Mouse (Mus musculus) liver, embryonic 11.5 days (tissue): ENCODE measurements around the gene Olfr862. TPM values are rescaled to one million over a fixed set of nuclear protein-coding genes. Genes with fewer than 3 reads are reported as not detected.

ENCODE experiments used
- ATAC-seq: fragments of 200-750 bp; cut with Nextera tagmentation; replicated peaks from 2 replicates; pipeline ENCODE4 v1.8.0; 2017; ENCODE audit warnings: moderate number of reproducible peaks, mild to moderate bottlenecking, moderate TSS enrichment, moderate library complexity; ENCODE audit not compliant: low FRiP score
- DNase-seq: peaks from one replicate; pipeline ENCODE4 v3.0.0-alpha.2; 2017; ENCODE audit warnings: low spot score
- H3K27ac ChIP-seq: fragments of 300-500 bp; sonication (generic); 2 replicates; pipeline ENCODE4 v1.5.1; 2014; ENCODE audit warnings: mild to moderate bottlenecking, low read depth, low read length, control low read depth
- H3K27me3 ChIP-seq: fragments of 300-500 bp; sonication (generic); replicated peaks from 2 replicates; pipeline ENCODE4 v1.6.1; 2014; ENCODE audit warnings: low read length, mixed read lengths; ENCODE audit not compliant: control insufficient read depth, insufficient read depth
- H3K36me3 ChIP-seq: fragments of 300-500 bp; sonication (generic); 2 replicates; pipeline ENCODE4 v1.6.1; 2014; ENCODE audit warnings: mild to moderate bottlenecking, low read length, moderate library complexity, mixed read lengths; ENCODE audit not compliant: control insufficient read depth, insufficient read depth
- H3K4me1 ChIP-seq: fragments of 300-500 bp; sonication (generic); replicated peaks from 2 replicates; pipeline ENCODE4 v1.6.1; 2014; ENCODE audit warnings: low read length, mixed read lengths; ENCODE audit not compliant: control insufficient read depth, insufficient read depth
- H3K4me2 ChIP-seq: fragments of 300-500 bp; sonication (generic); 2 replicates; pipeline ENCODE4 v1.6.1; 2014; ENCODE audit warnings: mild to moderate bottlenecking, control low read depth, moderate library complexity
- H3K4me3 ChIP-seq: fragments of 300-500 bp; sonication (generic); 2 replicates; pipeline ENCODE4 v1.5.1; 2014; ENCODE audit warnings: low read depth, low read length, control low read depth
- H3K9ac ChIP-seq: fragments of 300-500 bp; sonication (generic); 2 replicates; pipeline ENCODE4 v1.6.1; 2014; ENCODE audit warnings: low read depth, low read length, control low read depth
- H3K9me3 ChIP-seq: fragments of 300-500 bp; sonication (generic); 2 replicates; pipeline ENCODE4 v1.6.1; 2016; ENCODE audit warnings: low read length, inconsistent platforms, mixed read lengths; ENCODE audit not compliant: control insufficient read depth
- WGBS: fragments of 180-500 bp; shearing (Covaris S2); extraction: QIAGEN DNeasy Blood & Tissue Kit; methylation state at CpG from one replicate; pipeline ENCODE4 v1.1.7; 2014; 5-methylcytosine and 5-hydroxymethylcytosine counted together
- polyA plus RNA-seq: library from polyadenylated mRNA; unstranded; fragments of >200 nt; fragmentation: Nextera tagmentation; extraction: Ambion mirVana; gene quantifications from 2 replicates; pipeline ENCODE4 v1.2.1, GENCODE M21; 2014

Olfr862 gene
- not detected in 2 replicates for polyA plus RNA-seq

- H3K36me3 ChIP-seq: no peaks in the 10 kb centered on the region
- no peak for ATAC-seq
- H3K9me3 ChIP-seq: 0 out of 2 replicates have a peak, but pooled peaks cover 3% of the 10 kb centered on the region
- no peak within 1 kb of the TSS for H3K9ac ChIP-seq
- no peak for DNase-seq
- H3K27ac ChIP-seq: no peak within 1 kb of the TSS
- no peaks in the 10 kb centered on the region for H3K27me3 ChIP-seq
- no peak within 1 kb of the TSS for H3K4me3 ChIP-seq
- H3K4me2 ChIP-seq: no peak within 1 kb of the TSS
- no peaks in the 10 kb centered on the region for H3K4me1 ChIP-seq
These were observed at the start of gene Olfr862 for GRCm38 (mm10) chr9:19887904-19888303. Gene Olfr862 (minus strand): TSS chr9:19888004.

GRCm38 (mm10) chr9:19916565-19916964, 28.8 kb upstream of the Olfr862 start, which contains the start of gene Olfr77:
Gene Olfr77 (plus strand): TSS chr9:19916865.
- 80% methylated on average over 2 of the region's 2 CpGs for WGBS
- no peak within 1 kb of the TSS for H3K4me3 ChIP-seq
- H3K27me3 ChIP-seq: no peaks in the 10 kb centered on the region
- H3K36me3 ChIP-seq: no peaks in the 10 kb centered on the region
- H3K27ac ChIP-seq: no peak within 1 kb of the TSS
- DNase-seq (no peak), ATAC-seq (no peak)
- no peaks in the 10 kb centered on the region for H3K9me3 ChIP-seq
- H3K9ac ChIP-seq: no peak within 1 kb of the TSS
- no peak within 1 kb of the TSS for H3K4me2 ChIP-seq
- no peaks in the 10 kb centered on the region for H3K4me1 ChIP-seq

GRCm38 (mm10) chr9:19911170-19911569, 23.4 kb upstream of the Olfr862 start:
- Histone ChIP-seq H3K4me3 (no peak overlapping the region), H3K27ac (no peak overlapping the region), H3K9ac (no peak overlapping the region), H3K36me3 (no peaks in the 10 kb centered on the region), H3K27me3 (no peaks in the 10 kb centered on the region), H3K9me3 (0 out of 2 replicates have a peak, but pooled peaks cover 2% of the 10 kb centered on the region), H3K4me1 (no peaks in the 10 kb centered on the region), H3K4me2 (no peak overlapping the region)
- ATAC-seq (no peak), DNase-seq (no peak)
- WGBS: 52% methylated on average over 4 of the region's 4 CpGs

- no peak within 1 kb of the TSS for H3K27ac ChIP-seq
- no peaks in the 10 kb centered on the region for H3K4me1 ChIP-seq
- 63% methylated on average over 1 of the region's 1 CpGs for WGBS
- H3K4me3 ChIP-seq: no peak within 1 kb of the TSS
- ATAC-seq: no peak
- DNase-seq: no peak
- H3K9me3 ChIP-seq: no peaks in the 10 kb centered on the region
- H3K36me3 ChIP-seq: no peaks in the 10 kb centered on the region
- H3K27me3 ChIP-seq: no peaks in the 10 kb centered on the region
- H3K4me2 ChIP-seq: no peak within 1 kb of the TSS
- H3K9ac ChIP-seq: no peak within 1 kb of the TSS
These were observed 38.2 kb downstream of the Olfr862 start, which contains the start of gene Olfr860 for GRCm38 (mm10) chr9:19849647-19850046. Gene Olfr860 (minus strand): TSS chr9:19849747.

Other genes starting within 250 kb of the Olfr862 start
- not detected in 2 replicates for gene Olfr857, start 178.6 kb downstream of the Olfr862 start, polyA plus RNA-seq
- gene Olfr58, start 107.7 kb downstream of the Olfr862 start, polyA plus RNA-seq: not detected in 2 replicates
- not detected in 2 replicates for gene Olfr859, start 83.1 kb downstream of the Olfr862 start, polyA plus RNA-seq
- gene Olfr860, start 38.3 kb downstream of the Olfr862 start, polyA plus RNA-seq: not detected in 2 replicates
- gene Olfr77, start 28.9 kb upstream of the Olfr862 start, polyA plus RNA-seq: 0.32 and 0.34 TPM in 2 replicates
- not detected in 2 replicates for gene Olfr866, start 140.0 kb upstream of the Olfr862 start, polyA plus RNA-seq
- not detected in 2 replicates for gene Olfr867, start 169.6 kb upstream of the Olfr862 start, polyA plus RNA-seq
- not detected in 2 replicates for gene Olfr868, start 210.6 kb upstream of the Olfr862 start, polyA plus RNA-seq
- gene Olfr869, start 241.0 kb upstream of the Olfr862 start, polyA plus RNA-seq: not detected in 2 replicates